Mouse (Mus musculus) myocyte (in vitro differentiated cells): ENCODE measurements at regions not wholly inside any gene's neighbourhood (a gene's known extent, or its start where the extent isn't known, plus 50 kb on each side); places are given as distances from the start of the nearest gene placed in this dataset.

Experiments used
- CEBPB ChIP-seq: IDR thresholded peaks from 2 replicates; pipeline ENCODE4 v1.6.1; 2011; ENCODE audit warnings: mild to moderate bottlenecking, moderate library complexity; ENCODE audit not compliant: poor library complexity, insufficient read depth, severe bottlenecking
- MAX ChIP-seq: IDR thresholded peaks from one replicate; pipeline ENCODE4 v1.6.1; 2011; ENCODE audit warnings: low read depth, mild to moderate bottlenecking, control low read depth
- MYOD1 ChIP-seq, 3 experiments: IDR thresholded peaks; one replicate each; pipeline ENCODE4 v1.6.1; 2011; ENCODE audit warnings: control low read depth in 2 of 3, low read depth in 2 of 3, mild to moderate bottlenecking in 2 of 3, moderate library complexity in 1 of 3; ENCODE audit not compliant: insufficient read length in 2 of 3, control insufficient read depth in 1 of 3
- MYOG ChIP-seq, 3 experiments: IDR thresholded peaks; one replicate each; pipeline ENCODE4 v1.6.1; 2011; ENCODE audit warnings: control low read depth in 2 of 3, low read depth in 2 of 3, mild to moderate bottlenecking in 2 of 3; ENCODE audit not compliant: insufficient read length in 2 of 3, control insufficient read depth in 1 of 3, insufficient read depth in 1 of 3
- POLR2A ChIP-seq: IDR thresholded peaks from one replicate; pipeline ENCODE4 v1.6.1; 2011; ENCODE audit warnings: low read depth, mild to moderate bottlenecking, control low read depth, moderate library complexity; ENCODE audit not compliant: insufficient read length
- REST ChIP-seq: IDR thresholded peaks from one replicate; pipeline ENCODE4 v1.6.1; 2011; ENCODE audit warnings: mild to moderate bottlenecking, control low read depth, moderate library complexity; ENCODE audit not compliant: insufficient read depth, insufficient read length
- USF1 ChIP-seq: IDR thresholded peaks from one replicate; pipeline ENCODE4 v1.6.1; 2011; ENCODE audit warnings: low read depth, mild to moderate bottlenecking, control low read depth, moderate library complexity

DNA sequence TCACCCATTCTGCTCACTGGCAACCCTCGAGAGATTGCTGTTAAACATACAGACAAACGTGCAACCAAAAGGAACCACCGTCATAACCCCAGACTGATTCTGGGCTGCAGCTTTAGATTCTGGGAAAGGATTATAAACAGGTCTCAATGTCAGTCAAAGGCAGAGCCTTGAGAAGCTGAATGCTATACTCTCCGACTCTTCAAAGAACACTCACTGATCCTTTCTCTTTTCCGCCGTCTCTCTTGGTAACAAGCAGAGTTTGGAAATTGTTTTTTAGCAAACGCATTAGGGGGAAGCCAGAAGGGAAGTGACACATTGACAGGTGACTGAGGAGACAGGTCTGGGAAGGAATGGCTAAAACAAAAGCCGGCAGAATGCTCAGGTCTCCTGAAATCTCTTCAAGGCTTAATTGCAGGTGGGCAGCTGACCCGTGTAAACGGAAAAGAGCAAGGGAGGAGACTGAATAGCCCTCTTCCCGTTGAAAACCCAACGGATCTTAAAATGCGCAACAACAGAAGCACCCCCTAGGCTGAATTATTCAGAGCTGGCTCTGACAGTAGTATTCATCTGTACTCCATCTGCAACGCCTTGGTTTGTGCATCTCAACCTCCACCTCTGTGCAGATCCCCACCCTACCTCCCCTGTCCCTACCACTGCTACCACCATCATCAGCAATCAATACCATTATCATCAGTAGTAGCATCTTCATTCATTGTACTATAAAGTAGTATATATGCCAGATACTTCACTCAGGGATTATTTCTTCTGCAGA is 219.6 kb downstream of the Tmem38b start:
- TF ChIP-seq POLR2A (no peak), USF1 (no peak), MYOD1 (IDR thresholded peaks at IDR 0.05; ENCODE audit: control insufficient read depth in 1 of 3, insufficient read length in 2 of 3, low read depth in 2 of 3) (no peak), CEBPB (no peak), REST (no peak), MAX (no peak), MYOG (IDR thresholded peaks at IDR 0.05; ENCODE audit: control insufficient read depth in 1 of 3, insufficient read depth in 1 of 3, insufficient read length in 2 of 3, low read depth in 2 of 3) (no peak)
